Mouse (Mus musculus): ENCODE measurements around the gene Gm9745. TPM values are rescaled to one million over a fixed set of nuclear protein-coding genes. Genes with fewer than 3 reads are reported as not detected.
"Not testable (repeated sequence)": the region's sequence is repeated elsewhere in the genome, so short reads cannot be mapped to it uniquely, and the experiment has no call there.

The Gm9745 gene
- total RNA-seq (2021): not detected
- long read RNA-seq, experiment 1: 0 reads
- long read RNA-seq, experiment 2: 0 reads

DNA sequence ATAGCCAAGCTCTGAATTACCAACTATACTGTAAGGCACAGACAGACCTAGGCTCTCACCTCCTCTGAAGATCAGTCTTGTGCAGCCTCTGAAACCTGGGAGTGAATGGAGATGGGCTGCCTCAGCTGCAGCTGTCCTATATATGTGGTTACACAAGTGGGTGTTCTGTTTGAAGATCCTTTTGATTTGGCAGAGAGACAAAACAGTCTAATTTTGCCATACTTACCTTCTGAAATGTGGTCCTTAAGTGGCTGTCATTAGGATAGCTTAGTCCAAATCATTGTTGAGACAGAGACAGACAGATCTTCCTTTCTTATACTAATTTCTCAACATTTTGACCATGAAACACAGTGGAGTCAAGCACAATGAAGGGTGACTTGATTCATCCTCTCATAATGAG, at the start of gene Gm9745:
Gene Gm9745 (minus strand): TSS at position 101 of the 400 bp plus-strand sequence.
- not testable (repeated sequence) for DNase-seq

DNA sequence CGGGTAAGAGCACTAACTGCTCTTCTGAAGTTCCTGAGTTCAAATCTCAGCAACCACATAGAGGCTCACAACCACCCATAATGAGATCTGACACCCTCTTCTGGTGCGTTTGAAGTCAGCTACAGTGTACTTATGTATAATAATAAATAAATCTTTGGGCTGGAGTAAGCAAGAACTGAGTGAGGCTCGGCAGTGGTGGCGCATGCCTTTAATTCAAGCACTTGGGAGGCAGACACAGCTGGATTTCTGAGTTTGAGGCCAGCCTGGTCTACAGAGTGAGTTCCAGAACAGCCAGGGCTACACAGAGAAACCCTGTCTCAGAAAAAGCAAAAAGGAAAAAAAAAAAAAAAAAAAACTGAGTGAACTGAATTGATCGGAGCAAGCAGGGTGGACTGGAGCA, 49.2 kb upstream of the Gm9745 start:
- not testable (repeated sequence) for DNase-seq

DNA sequence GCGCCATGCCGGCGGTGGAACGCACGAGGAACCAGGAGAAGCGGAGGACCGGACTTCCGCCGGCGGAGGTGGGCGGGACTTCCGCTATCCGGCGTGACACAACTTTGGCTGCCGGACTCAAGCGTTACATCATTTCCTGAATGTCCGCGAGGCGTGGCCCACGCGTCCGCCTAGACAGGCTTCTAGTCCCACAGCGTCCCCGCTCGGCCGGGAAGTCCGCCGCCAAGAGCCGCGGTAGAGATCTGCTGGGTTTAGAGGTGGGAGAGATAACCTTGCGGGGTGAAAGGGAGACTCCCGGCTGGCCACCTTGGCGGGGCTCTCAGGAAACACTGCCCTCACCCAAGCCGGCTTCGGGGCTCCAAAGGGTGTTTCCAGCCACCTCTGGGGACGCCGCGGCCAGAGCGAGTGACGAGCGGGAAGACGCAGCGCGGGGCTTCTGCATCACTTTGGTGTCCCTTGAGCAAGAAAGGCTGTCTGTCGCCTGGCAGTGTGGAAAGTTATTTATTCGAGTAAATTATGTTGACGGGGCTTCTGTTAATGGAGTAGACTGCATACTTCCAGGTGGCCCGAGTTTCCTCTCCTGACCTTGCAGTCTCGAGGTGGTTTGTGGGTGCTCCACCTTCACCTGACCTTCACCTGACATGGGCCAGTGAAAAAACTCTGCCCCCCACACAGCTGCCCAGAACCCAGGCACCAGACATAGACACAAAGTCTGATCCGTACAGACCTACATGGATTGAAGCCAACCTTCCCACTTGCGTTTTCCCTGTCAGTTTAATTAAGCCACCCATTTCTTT, 48.2 kb upstream of the Gm9745 start, which contains the start of gene Gtpbp4:
Gene Gtpbp4 (minus strand): TSS at position 94 of the 797 bp plus-strand sequence.
- DNase-seq: peak; percentile 96

DNA sequence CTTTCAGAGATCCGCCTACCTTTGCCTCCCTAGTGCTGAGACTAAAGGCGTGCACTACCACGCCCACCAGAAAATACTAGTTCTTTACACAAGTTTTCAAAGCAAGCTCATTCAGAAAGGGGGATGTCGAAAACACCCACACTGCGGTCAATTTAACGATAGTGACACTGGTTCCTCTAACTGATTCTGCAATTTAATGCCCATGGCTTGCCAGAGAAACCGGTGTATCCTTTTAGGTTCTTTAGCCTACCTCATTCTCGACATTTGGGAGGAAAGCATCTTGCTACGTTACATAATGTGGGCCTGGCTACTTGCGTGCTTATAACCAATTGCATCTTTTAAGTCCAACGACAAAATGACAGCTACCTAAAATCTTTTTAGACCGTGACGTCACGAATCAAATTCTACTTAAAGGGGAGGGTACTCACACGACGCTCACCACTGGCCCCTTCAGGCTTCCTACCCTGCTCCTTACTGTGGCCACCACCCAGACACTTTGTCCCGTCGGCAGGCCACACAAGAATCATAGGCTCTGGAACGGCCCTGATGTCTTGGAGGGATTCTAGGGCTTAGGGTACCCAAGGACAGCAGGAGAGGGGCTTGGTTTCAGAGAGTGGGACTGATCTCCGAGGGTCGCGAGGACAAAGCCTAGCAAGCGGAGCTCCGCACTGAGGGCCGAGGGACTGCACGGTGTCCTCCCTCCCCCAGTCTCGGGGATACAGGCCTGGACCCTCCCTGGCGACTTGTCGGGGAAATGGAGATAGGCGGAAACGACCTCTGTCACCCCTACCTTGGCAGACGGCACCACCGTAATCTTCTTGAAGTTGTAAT, 47.3 kb upstream of the Gm9745 start:
- DNase-seq: no peak

DNA sequence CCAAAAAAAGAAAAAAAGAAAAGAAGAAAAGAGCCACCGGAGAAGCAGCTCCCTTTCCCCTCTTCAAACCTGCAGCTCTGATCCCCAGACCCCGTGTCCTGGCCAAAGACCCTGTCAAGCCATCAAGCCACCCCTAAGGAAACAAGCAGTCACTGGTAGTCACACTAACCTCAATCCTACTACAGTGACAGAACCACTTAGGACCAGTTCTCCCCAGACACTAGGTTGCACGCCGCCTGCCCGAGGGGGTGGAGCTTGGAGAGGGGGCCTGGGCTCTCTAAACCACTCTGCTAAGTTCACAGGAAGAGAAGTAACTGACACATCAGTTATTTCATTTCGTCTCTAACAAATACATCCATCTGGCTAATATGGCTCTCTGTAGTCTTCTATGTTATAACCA, 44.2 kb upstream of the Gm9745 start:
- DNase-seq: no peak

DNA sequence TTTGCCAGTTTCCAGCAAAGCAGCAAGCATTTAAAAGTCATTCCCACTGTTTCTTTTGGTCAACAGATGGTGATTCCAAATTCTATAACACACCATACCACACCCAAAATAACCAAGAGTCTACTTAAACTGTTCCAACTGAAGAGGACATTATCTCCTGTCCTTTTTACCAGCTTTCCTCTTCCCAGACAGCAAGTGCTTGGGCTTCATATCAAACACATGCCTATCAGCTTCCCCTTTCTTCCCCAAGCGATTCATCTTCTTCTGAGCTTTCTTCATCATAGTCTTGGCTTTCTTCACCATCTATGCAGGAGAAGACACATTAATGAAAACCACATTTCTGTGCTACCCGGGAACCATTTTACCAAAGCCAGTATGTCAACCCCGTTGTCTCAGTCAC, 24.9 kb upstream of the Gm9745 start:
- DNase-seq: no peak

DNA sequence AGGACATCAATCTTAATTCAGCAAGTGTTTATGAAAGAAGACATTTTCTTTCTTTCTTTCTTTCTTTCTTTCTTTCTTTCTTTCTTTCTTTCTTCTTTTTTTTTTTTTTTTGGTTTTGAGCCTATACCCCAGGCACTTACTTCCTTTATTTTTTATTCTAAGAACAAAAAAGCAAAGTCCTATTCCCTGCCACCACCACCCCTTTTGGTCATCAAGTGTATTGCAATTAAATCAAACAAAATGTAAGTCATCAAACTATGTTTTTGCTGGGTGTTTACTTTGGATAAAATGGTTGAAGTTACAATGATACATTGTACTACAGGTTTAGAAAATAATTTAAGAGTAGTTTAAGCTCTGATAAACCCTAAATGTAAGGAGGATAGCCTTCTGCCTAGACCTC, 24.3 kb upstream of the Gm9745 start:
- DNase-seq: no peak

DNA sequence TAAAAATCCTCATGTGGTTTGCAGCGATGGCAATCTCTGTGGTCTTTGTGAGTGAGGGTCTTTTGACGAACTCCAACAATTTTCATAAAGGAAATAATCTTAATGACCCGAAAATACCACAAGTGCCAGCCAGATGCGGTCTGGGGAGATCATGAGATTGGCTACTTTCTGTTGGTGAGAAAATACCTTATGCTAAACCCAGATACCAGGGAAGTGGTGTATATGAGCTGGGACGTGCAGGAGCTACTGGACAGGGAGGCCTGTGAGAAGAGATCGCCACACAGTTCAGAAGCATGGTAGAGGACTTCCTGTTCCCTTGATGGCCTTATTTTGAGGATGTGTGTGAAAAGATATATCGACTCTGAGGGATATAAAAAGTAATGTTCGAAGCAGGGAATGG, 19.7 kb upstream of the Gm9745 start:
- DNase-seq: no peak

DNA sequence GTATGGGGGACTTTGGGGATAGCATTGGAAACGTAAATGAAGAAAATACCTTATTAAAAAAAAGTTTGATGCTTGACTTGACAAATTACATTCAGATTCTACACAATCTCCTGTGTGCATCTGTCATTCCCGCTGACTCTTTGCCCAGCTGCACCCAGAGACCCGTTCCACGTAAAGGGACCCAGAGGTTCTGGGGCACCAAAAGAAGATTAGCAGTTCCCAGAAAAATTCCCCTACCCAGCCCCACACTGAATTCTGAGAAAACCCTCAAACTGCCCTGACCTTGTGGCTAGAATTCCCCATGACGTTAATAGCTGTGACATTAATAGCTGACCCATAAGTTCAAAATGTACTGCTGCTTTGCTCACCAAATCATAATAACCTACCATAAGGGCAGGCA, 17.2 kb upstream of the Gm9745 start:
- no peak for DNase-seq

DNA sequence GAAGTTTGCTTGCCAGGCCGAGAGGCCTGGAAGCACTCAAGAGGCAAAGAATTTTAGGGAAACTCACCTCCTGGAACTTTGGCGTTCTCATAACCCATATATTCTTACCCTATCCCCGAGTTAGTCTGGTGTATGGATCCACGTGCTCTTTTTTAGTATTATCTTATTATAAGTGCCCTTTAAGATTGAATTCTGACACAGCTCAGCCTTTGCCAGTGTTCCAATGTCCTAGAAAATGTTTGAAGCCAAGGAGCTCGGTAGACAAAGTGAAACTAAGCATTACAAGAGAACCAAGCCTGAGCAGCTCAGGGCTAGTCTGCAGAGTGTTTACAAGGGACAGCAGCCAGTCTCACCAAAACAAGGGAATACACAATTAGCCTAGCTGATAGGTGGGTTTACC, 14.2 kb upstream of the Gm9745 start:
- DNase-seq: not testable (repeated sequence)

DNA sequence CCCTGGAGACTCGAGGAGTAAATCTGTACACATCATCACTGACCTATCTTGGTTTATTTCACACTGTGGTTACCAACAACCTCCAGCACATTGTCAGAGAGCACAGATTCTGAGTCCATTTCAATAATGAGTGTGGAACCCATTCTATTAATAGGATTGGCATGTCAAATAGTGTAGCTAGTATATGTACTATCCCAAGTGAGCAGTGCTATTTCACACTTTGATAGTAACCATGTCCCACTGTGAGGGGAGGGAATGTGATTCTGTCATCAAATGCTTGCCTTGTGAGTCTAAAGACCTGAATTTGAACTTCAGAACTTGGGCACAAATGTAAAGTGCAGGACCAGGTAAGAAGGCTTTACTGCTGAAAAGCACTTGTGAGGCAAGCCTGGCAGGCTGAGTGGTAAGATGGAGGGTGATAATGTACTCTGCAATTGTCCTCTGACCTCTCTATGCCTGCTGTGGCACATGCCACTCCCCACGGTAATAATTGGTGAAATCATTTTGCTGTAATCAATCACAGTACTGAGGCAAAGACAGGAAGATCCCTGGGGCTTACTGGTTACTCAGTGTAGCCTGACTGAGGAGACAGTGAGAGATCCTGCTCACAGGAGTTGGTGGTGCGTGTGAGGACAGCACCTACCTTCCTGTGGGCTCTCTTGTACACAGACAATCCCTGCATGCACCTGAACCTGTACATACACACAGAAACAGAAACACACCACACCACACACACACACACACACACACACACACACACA, 13.3 kb upstream of the Gm9745 start:
- not testable (repeated sequence) for DNase-seq

DNA sequence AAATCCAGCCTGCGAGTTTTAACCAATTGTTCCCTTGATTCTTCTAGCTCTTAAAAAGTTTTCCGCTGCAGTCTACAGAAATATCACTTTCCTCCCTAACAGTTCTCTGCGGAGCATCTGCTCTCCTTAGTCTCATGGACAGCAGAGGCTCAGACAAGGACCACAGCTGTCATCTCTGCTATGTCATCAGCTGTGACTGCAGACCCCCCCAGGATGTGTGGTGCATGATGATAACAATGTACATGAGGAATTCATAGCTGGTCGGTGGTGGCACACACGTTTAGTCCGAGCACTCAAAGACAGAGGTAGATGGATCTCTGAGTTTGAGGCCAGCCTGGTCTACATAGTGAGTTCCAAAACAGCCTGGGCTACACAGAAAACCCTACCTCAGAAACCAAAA, 11.5 kb upstream of the Gm9745 start:
- DNase-seq: not testable (repeated sequence)

DNA sequence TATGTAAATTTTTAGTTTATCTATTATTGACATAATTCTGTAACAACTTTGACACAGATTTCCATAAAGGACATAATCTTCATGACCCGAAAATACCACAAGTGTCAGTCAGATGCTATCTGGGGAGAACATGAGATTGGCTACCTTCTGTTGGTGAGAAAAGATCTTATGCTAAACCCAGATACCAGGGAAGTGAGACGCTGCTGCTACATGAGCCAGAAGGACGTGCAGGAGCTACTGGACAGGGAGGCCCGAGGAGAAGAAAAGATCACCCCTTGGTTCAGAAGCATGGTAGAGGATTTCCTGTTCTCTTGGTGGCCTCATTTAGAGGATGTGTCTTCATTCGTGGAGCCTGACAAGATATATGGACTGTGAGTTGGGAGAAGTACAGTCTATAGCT, 11.0 kb upstream of the Gm9745 start:
- DNase-seq: not testable (repeated sequence)

DNA sequence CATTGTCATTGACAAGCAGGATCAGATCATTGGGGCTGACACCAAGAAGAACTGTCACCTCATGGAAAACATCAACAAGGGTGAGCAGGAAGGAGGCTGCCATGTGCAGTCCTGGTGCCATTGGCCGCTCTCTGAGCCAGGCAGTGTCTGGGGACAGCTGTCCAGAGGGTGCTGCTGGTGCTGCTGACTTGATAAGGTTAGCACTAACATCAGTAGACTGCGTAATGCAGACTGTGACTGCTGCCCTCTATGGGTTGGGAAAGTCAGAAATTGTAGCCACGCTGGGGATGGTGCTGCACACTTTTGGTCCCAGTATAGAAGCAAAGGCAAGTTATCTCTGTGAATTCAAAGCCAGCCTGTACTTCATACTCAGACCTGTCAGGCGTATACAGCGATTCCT, 8.8 kb upstream of the Gm9745 start:
- DNase-seq: not testable (repeated sequence)

DNA sequence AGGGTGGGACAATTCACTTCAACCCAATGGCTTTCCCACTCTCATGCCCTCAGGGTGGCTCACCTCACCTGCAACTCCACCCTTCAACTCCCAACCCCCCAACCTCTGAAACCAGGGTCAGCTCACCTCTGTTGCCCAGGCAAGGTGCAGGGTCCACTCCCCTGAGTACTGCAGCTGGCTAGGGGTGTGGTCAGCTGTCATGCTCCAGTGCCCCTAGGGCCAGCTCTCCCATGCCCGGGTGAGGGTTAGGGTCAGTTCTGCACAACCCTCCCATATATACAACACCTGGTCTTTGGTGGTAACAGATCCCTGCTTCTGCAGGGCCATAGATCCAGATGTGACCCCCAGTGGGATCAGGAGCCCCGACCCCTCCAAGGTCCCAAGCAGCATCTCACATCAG, 7.1 kb upstream of the Gm9745 start:
- DNase-seq: not testable (repeated sequence)

DNA sequence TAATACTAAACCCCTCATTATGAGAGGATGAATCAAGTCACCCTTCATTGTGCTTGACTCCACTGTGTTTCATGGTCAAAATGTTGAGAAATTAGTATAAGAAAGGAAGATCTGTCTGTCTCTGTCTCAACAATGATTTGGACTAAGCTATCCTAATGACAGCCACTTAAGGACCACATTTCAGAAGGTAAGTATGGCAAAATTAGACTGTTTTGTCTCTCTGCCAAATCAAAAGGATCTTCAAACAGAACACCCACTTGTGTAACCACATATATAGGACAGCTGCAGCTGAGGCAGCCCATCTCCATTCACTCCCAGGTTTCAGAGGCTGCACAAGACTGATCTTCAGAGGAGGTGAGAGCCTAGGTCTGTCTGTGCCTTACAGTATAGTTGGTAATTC, 4.5 kb upstream of the Gm9745 start, which contains the start of gene Idi2:
Gene Idi2 (plus strand): TSS at position 301 of the 400 bp plus-strand sequence.
- not testable (repeated sequence) for DNase-seq

DNA sequence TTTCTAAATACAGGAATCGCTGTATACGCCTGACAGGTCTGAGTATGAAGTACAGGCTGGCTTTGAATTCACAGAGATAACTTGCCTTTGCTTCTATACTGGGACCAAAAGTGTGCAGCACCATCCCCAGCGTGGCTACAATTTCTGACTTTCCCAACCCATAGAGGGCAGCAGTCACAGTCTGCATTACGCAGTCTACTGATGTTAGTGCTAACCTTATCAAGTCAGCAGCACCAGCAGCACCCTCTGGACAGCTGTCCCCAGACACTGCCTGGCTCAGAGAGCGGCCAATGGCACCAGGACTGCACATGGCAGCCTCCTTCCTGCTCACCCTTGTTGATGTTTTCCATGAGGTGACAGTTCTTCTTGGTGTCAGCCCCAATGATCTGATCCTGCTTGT, 4.2 kb downstream of the Gm9745 start:
- not testable (repeated sequence) for DNase-seq

DNA sequence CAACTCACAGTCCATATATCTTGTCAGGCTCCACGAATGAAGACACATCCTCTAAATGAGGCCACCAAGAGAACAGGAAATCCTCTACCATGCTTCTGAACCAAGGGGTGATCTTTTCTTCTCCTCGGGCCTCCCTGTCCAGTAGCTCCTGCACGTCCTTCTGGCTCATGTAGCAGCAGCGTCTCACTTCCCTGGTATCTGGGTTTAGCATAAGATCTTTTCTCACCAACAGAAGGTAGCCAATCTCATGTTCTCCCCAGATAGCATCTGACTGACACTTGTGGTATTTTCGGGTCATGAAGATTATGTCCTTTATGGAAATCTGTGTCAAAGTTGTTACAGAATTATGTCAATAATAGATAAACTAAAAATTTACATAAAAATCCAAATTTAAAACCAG, 6.3 kb downstream of the Gm9745 start:
- DNase-seq: not testable (repeated sequence)

DNA sequence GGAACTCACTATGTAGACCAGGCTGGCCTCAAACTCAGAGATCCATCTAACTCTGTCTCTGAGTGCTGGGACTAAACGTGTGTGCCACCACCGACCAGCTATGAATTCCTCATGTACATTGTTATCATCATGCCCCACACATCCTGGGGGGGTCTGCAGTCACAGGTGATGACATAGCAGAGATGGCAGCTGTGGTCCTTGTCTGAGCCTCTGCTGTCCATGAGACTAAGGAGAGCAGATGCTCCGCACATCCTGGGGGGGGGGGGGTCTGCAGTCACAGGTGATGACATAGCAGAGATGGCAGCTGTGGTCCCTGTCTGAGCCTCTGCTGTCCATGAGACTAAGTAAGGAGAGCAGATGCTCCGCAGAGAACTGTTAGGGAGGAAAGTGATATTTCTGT, 6.9 kb downstream of the Gm9745 start:
- DNase-seq: not testable (repeated sequence)

DNA sequence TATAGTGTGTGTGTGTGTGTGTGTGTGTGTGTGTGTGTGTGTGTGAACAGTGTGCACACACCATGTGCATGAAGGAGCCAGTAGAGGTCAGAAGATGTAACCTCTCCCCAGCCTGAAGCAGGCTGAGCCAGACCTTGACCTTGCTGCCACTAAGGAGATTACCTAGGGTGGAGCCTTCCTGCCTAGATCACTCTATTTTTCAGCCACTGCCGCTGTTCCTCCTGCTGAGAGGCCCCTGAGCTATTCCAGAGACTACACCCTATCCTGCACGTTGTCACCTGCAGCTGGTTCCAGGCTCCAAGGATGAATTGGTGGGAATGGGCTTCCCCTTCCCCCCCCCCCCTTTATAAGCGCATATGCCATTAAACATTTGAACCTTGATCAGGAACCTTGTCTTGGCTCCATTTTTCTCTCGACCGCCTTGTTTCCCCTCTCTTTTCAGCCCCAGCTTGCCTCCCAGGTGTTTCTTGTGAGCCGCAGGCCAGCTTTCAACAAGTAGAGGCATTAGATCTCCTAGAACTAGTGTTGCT, 10.4 kb downstream of the Gm9745 start:
- DNase-seq: not testable (repeated sequence)

DNA sequence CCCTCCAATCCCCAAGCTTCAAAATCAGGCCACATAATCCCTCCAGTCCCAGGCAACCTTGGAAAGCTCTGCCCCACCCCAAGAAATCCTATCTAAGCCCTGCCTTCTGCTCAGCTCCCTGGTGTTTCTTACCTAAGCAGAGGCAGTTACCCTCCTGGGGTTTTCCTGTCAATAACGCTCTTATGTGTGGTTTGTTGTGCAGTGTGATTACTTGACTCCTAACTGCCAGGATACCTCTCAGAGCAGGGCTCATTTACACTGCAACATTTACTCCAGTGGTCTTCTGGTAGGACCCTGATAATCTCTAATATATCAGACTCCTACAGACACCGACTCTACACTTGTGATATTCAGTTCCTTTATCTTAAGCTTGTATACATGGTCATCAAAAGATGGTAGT, 14.5 kb downstream of the Gm9745 start:
- no peak for DNase-seq

DNA sequence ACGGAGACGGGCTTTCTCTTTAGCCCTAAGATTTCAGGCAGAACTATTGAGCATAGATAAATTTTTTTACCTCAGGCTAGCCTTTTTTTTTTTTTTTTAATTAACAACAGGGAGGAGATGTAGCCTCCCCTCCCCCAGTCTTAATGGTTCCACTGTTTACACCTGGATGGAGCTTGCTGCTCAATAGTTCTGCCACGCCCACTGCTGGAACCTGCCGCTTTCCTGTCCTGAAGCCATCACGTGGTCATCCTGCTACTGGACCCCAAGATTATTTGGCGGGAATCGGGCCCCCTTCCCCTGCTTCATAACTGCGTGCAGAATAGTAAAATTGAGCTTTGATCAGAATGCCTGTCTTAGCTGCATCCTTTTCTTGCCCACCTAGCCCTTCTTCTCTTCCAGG, 34.1 kb downstream of the Gm9745 start:
- not testable (repeated sequence) for DNase-seq

Measured in gastrocnemius, postnatal 25 days (tissue).